Mouse (Mus musculus) urinary bladder, adult 18-20 months (tissue): Measurements from ENCODE around the gene Clcn7.
A peak's percentile ranks its signal among the peaks of the same experiment; 100 is the strongest.
"Not testable (repeated sequence)": the region's sequence is repeated elsewhere in the genome, so short reads cannot be mapped to it uniquely, and the experiment has no call there.

Source experiments
- DNase-seq, 2 experiments: peaks; one replicate each; pipeline ENCODE4 v3.0.0; 2022; ENCODE audit warnings: low spot score in 2 of 2, mixed read lengths in 2 of 2

Clcn7 gene

DNA sequence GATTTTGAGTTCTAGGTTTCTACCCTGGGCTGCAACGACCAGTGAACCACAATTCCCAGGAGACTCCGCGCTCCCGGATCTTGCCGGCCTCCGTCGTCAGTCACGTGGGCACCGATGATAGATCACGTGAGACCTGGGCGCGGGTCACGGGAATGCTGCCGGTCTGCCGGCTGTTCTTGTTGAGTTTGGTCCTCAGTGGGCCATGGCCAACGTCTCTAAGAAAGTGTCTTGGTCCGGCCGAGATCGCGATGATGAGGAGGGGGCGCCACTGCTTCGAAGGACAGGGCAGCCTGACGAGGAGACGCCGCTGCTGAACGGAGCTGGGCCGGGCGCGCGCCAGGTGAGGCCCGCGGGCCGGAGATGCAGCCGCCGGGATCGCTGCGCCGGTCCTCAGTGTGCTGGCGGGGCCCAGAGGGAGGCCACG, at the start of gene Clcn7:
Gene Clcn7 (plus strand): TSS at position 117 of the 424 bp plus-strand sequence.
- DNase-seq, result peak; percentile 88 to 90

- peak; percentile 21 to 66 for DNase-seq
These were observed 49.7 kb upstream of the Clcn7 start, which contains the start of gene Tmem204 for GRCm38 (mm10) chr17:25083444-25083931. Gene Tmem204, minus strand, starts transcription at chr17:25083591.

DNA sequence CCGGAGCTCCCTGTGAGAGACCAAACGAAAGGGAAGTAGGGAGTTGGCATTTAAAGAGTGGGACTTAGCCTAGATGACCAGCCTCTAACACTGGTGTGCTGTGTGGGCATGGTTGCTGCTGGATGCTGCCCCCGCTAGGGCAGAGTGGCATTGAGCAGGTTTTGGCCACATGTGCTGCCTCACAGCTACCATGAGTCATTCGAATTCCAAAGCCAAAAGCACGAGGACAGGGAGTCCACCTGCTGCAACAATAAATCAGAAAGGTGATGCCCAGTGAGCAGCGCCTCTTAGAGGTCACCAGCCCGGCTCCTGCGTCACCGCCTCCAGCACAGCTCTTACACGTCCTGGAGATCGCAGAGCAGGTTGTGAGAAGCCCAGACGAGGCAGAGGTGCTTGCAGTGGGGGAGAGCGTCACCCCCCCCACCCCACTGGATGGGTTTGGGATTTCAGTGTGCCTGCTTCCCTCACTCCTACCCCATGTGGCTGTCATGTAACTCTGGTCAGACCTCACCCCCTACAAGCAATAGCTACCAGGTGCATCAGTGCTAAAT, 48.3 kb upstream of the Clcn7 start:
- no peak for DNase-seq

DNA sequence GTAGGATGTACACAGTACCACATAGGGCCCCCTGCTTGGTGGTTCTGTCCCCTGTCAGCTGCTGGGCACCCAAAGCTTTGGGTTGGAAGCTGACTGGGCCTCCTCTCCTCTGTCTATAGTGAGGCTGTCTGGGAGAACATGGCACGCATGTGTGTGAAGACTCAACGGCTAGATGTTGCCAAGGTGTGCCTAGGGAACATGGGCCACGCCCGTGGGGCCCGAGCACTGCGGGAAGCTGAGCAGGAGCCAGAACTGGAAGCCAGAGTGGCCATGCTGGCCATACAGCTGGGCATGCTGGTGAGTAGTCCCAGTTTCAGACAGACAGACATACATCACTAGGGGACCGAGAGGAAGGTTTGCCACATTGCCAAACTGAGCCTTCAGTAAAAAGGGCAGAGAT, 46.5 kb upstream of the Clcn7 start:
- no peak for DNase-seq

DNA sequence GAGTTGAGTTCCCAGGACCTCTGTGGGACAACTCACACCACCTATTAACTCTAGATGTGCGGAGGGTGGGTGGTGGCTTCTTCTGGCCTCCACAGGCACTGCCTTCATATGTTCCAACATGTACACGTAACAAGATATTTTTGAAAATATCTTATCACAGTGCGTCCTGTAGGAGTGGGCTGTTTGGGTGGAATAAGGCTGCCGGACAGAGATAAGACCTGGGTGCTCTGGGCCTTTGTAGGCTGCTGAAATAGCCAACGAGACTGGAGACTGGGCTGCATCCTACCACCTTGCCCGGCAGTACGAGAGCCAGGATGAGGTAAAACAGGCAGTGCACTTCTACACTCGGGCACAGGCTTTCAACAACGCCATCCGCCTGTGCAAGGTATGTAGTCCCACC, 44.0 kb upstream of the Clcn7 start:
- DNase-seq, result no peak

- no peak for DNase-seq
These were observed 42.7 kb upstream of the Clcn7 start for GRCm38 (mm10) chr17:25090450-25090849.

DNA sequence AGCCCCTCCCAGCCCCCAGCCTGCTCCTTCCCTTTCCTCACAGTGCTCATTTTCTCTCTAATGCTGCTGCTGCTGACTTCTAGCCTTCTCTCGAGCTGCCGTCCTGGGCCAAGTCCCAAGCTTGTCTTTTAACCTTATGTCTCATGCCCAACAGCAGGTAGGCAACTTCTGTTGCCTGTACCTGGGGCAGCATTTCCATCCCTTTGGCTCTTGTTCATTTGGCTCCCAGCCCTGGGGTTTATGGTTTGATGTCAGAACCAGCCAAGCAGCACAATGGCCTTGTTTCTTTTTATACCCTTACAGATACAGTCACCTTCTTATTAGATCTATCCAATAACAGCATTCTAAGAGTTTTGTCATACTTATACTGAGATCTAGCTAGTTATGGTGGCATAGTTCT, 37.0 kb upstream of the Clcn7 start:
- no peak for DNase-seq

- DNase-seq, result no peak
These were observed 33.1 kb upstream of the Clcn7 start for GRCm38 (mm10) chr17:25100052-25100451.

GRCm38 (mm10) chr17:25101338-25101737, 31.9 kb upstream of the Clcn7 start:
- no peak for DNase-seq

GRCm38 (mm10) chr17:25107786-25108185, 25.4 kb upstream of the Clcn7 start:
- no peak for DNase-seq

- DNase-seq, result no peak
These were observed 23.6 kb upstream of the Clcn7 start for GRCm38 (mm10) chr17:25109578-25109977.

GRCm38 (mm10) chr17:25110590-25110989, 22.6 kb upstream of the Clcn7 start:
- DNase-seq, result no peak

- DNase-seq, result no peak
These were observed 22.0 kb upstream of the Clcn7 start for GRCm38 (mm10) chr17:25111220-25111619.

DNA sequence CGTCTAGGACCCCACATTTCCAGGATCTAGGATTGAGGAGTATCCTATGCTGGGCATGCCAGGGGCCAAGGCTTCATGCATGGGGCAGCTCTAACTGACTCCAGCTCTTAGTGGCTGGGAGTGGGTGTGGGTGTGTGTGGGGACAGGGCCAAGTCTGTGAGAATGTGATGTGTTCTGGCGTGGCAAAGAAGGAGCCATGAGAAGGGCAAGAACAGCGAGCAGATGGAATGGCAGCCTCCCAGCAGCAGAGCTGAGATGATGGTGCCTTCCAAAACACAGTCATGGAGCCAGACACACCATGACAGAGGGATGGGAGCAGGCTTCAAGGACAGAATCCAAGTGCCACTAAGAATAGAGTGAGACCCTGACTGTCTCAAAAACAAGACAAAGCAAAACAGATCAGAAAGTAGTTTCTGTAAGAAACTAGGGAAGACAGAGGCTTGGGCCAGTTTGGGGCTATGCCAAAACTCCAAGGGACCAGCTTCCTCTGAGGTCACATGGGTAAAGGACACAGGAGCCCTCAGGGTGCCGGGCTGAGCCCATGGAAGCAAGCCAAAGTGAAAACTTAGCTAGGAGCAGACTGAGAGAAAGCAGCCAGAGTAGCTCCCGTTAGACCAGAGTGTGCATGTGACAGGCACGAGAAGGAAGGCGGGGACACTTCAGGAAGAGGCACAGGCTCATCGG, 21.3 kb upstream of the Clcn7 start:
- no peak for DNase-seq

GRCm38 (mm10) chr17:25112423-25112810, 20.8 kb upstream of the Clcn7 start:
- DNase-seq, result no peak

GRCm38 (mm10) chr17:25114908-25115645, 18.1 kb upstream of the Clcn7 start:
- no peak for DNase-seq

DNA sequence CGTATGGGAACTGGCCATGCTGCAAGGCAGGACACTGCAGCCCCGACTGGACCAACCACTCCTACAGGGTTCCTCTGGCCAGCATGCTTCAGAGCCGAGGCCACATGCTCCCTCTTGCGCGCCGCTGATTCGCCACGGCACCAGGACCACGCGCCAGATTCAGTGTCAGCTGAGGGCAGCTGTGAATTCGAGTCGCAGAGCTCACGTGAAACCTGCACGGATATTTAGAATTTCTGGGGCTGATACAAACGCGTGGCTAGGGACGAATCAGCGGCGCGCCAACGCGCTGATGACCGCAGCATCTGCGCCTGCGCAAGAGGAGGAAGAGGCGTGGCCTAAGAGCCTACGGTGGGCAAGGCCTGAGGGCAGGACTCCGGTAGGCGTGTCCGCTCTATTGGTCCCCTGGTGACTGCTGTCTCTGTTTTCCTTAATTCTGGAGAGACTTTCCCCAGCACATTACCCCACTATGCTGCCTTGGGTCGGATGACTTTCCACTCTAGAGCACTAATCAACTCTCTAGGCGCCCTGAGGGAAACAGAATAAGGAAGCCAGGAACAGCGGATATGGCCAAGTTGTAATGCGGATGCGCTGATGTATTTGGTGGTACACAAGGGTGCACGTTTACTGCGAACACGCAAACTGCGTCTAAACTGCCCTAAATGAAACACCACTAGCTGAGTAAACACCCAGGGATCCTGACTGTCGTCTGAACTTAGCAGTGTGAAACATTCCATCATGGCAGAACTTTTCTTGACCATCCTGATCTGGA, 17.3 kb upstream of the Clcn7 start, which contains the start of gene Telo2:
Gene Telo2 (minus strand): TSS at position 304 of the 769 bp plus-strand sequence.
- DNase-seq, result peak; percentile 88 to 93

GRCm38 (mm10) chr17:25117263-25117662, 15.9 kb upstream of the Clcn7 start:
- DNase-seq, result no peak

DNA sequence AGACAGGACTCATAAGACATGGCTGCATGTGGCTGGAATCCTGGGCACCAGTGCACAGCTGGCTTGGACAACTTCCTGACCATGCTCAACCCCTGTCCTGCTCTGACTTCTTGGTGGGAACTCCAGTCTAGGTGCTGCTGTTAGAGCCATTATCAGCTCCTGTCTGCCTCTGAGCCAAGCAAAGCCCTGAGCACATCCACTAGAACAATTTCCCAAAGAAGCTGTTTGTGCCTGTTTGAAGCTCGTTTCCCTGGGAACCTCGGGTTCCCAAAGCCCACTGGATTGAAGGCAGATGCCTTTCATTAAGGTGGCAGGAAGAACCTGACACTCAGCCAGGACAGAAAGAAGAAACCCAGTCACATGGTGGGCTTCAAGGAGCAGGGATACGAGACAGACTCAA, 12.8 kb upstream of the Clcn7 start, which contains the start of gene Ptx4:
Gene Ptx4 (plus strand): TSS at position 355 of the 400 bp plus-strand sequence.
- no peak for DNase-seq

- DNase-seq, result no peak
These were observed 9.2 kb upstream of the Clcn7 start for GRCm38 (mm10) chr17:25123979-25124378.

DNA sequence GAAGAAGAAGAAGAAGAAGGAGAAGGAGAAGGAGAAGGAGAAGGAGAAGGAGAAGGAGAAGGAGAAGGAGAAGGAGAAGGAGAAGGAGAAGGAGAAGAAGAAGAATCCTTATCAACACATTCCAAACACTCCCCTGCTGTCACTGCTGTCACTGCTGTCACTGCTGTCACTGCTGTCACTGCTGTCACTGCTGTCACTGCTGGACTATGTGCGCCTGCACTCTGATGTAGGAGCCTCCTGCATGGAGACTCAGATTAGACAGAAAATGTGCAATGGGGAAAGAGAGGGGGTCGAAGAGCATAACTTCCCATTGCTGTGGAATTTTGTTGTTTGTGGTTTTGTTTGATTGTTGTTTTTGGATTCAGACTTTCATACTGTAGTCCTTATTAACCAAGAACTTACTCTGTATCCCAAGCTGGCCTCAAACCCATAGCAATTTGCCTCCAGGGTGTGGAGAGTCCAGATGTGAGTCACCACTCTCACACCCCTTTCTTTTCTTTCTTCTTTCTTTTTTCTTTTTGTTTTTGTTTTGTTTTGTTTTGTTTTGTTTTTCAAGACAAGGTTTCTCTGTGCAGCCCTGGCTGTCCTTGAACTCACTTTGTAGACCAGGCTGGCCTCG, 7.6 kb upstream of the Clcn7 start:
- not testable (repeated sequence) for DNase-seq
